Mouse (Mus musculus): ENCODE data around the gene Bbs9.

Bbs9 gene

DNA sequence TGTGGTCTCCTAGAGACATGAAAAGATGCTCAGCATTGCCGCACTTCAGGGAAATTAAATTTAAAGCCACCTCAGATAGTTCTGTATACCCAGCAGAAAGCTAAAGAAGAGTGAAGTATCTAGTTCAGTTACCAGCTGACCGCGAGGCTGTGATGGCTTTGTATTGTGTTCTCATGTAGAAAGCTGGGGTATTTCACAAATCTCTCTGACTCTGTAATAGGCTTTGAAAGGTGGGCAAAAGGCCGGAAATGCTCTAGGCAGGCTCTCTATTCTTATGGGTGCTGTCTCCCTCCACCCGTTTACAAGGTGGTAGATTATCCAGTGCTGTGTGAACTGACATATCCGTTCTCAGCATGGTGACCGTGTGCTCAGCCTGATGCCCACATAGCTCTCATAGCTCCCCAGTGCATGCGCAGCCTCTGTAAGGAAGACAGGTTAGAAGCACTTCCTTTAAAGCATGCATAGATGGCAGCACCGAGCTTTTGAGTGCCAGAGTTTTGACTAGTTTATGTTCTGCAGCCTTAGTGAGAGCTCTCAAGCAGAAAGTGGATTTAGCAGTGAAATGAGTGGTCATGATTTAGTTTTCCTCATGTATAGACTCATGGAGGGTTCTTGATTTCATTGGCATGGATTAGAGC is 57.4 kb downstream of the Bbs9 start:
- peak; percentile 42 for DNase-seq (ENCODE audit: low spot score)

DNA sequence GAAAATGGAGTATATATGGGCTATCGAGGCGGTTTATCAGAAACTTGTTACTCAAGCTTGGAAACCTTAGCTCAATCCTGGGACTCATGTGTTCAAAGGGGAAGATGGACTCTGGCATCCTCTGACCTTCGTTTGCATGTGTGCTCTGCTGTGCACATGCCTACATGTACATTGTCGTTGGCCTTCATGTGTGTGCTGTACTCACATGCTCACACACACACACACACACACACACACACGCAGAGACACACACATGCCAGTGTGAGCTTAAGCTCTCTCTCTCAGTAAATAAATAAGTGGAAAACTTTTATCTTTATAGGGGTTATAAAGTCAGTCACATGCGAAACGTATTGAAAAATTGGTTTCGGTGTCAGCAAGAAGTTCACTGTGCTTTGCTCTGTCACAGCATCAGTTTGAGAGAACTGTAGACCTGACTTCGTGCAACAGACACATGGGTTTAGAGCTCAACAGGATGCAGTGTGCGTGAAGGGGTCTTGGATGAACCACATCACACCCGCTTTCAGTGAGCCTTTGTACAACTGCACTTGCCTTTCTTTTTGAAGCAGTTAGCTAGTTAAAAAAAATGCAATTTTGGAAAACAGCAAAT is 62.4 kb downstream of the Bbs9 start:
- no peak for DNase-seq (ENCODE audit: low spot score)

DNA sequence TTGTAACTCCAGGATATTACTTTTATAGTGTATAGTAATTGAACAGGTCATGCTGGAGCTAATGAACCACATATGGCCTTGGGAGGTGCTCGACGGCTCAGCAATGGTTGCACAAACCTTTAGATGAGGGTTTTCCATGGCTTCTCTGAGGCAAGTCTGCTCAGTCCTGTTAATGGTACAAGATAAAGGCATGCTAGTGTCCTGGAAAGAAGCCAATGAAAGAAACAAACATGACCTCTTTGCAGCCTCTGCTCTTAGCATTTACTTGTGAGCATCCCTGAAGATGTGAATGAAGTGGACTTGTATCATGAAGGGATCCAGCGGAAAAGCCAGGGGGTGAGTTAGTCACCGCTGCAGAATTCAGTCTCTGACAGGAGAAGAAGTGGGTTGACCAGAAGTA is 64.0 kb downstream of the Bbs9 start:
- DNase-seq (ENCODE audit: low spot score) = no peak

DNA sequence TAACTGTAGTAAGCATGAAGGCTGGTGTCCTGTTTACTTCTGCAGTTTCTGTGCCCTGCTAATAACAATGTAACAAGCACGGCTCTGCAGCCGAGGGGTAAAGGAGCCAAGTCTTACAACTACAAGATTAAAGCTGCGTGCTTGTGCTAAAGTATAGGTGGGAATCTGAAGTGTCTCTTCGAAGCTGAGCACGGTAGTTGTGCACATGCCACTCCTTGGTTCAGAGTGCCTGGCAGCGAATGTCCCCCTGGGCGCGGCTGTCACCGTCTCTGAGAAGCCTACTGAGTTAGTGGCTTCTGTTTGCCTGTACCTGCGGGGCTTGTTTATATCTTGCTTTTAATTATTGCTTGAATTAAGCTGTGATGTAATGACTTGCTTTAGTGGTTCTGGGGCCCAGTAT is 65.6 kb downstream of the Bbs9 start:
- no peak for DNase-seq (ENCODE audit: low spot score)

DNA sequence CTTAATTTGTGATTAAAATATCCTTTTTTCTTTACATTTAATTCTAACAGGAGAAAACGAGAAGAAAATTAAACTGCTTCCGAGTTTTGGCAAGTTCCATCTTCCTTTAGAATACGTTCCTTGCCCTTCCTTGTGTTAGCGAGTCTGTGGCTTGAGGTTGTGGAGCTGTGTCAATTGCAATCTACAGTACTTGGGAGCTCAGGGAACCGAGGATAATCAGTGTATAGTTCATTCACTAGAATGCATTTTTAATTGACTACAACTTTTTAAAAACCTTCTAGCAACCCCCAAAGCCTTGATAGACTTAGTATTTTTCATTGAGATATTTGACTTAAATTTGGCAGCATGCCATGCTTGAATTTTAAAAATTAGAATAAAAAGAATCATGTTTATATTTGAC is 68.0 kb downstream of the Bbs9 start:
- DNase-seq (ENCODE audit: low spot score) = no peak

DNA sequence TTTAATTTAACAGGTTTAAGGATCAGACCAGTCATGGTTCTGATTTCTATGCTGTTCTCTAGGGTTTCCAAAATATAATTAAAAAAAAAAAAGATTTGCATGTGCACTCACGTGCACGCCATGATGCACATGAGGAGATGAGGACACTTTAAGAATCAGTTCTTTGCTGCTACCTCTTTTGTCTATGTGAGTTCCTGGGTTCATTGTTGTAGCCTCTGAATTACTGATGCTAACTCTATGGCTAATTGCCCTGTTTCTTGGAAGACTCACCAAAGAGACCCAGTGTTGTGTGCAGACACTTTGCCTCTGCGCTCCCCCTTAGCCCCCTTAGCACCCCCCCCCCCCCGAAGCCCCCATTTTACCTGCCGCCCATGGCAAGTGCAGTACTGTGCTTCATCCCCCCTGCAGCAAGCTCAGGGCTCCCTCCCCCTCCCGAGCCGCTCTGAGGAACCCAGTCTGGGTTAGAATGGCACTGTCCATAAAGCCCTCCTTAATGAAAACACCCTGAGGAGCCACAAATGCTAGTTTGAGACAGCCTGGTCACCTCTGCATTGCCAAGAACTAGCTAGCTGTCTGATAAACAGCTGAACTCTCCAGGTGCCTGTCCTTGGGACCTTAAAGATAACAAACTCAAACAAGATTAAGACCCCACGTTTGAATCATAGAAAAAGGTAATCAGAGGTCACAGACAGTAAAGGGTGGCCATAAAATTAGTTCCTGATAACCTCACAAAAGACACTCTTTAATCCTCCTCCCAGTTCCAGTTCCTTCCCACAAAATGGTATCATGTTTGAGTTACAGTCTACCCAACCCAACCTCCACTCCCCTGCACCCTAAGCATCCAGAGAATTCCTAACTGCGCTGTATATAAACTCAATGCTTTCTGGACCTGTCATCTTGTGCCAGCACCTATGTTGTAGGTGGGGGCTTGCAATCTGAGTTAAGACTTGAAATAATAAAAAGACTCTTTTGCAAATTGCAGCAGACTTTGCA is 69.1 kb downstream of the Bbs9 start:
- DNase-seq (ENCODE audit: low spot score) = no peak

DNA sequence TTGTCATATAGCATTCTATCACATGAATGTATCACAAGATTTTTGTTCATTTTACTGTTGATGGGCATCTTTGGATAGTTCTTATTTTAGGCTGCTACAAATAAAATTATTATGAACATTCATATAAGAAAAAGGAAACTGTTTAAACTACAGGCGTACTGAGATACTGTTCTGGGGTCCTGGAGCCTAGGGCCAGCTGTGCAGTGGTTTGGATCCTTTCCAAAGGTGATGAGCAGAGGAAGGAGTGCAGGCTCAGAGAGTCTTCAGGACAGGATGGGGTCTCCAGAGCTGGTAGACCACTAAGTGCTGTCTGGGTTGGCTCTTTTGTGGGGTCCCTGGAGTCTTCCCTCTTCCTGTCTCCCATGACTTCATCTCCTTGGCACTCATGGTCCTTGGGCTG is 75.8 kb downstream of the Bbs9 start:
- DNase-seq (ENCODE audit: low spot score) = no peak

DNA sequence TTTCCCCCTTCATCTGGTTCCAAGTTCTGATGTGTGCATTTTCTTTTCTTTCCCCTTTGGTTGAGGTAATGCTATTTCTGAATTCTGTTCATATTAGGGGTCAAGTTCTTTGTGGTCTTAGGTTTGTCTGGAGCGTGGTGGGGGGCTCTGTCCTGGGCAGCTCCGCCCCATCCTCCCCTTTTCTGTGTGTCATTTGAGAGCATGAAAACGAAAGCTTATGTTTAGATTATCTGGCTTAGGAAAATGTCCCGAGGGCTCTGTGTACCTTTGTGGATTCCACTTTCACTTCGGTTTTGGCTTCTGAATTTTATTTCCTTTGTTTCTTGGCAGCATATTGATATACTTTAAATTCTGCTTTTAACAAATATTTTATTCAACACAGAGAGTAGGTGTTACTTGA is 80.6 kb downstream of the Bbs9 start:
- DNase-seq (ENCODE audit: low spot score) = no peak

DNA sequence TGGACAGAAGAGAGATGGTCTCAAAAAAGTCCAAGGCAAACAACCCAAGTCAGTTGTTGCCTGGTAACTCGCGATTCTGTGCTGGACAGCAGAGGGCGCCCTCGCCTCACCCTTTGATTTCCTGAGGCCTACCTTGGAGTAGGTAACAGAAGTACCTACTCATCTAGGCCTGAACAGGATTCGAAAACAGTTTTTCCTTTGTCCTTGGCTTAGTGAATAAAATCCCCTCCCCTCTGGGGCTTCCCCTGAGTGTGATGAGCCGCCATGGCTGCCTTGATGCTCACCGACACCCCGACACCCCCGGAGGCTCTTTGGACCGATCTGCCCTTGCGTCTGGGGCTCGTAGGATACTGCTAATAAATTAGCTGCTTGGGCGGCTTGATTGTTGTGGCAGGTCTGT is 82.0 kb downstream of the Bbs9 start:
- peak; percentile 48 for DNase-seq (ENCODE audit: low spot score)

DNA sequence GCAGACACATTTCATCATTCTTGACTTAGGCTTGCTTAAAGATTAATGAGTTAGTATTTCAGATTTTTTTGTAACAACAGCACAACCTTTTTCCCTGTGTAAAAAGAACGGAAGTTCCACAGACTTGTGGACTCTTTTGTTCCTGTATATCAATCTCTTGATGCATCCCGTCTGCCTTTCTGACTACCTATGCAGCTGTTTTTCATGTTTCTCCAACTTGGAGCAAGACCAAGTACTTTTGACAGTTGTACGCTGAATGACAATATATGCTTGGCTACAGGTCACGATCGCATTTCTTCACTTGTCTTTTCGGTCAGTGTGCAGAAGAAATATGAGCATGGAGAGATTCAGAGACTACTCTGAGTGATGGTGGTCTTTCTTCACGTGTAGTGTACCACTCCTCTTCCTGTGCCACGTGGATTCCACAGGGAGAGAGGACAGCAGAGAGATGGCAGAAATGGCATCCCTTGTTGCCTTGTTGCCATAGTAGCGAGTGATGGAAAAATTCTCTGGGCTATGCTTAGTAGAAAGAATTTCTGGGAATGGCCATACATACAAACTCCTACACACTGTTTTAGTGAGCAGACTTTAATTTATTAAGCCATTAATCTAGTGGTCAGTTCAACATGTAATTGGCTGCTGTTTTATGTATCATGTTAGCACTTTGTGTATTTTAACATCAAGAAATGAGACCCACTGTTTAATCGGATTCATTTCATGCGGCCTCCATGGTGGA is 88.3 kb downstream of the Bbs9 start:
- no peak for DNase-seq (ENCODE audit: low spot score)

DNA sequence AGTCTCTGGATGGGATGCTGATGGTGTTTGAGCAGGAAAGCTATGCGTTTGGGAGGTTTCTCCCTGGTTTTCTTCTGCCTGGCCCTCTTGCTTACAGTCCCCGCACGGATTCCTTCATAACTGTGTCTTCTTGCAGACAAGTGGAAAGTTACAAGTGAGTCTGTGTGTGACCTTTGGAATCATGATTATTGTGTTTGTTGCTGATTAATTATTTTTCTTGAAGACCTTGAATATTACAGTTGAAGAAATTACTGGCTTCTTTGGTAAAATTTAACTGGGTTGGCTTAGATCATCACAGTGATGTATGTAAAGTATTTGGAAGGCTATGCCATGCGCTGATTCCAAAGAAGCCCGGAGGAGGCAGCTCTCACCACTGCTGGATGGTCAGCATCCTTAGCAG is 92.2 kb downstream of the Bbs9 start:
- DNase-seq (ENCODE audit: low spot score) = no peak

DNA sequence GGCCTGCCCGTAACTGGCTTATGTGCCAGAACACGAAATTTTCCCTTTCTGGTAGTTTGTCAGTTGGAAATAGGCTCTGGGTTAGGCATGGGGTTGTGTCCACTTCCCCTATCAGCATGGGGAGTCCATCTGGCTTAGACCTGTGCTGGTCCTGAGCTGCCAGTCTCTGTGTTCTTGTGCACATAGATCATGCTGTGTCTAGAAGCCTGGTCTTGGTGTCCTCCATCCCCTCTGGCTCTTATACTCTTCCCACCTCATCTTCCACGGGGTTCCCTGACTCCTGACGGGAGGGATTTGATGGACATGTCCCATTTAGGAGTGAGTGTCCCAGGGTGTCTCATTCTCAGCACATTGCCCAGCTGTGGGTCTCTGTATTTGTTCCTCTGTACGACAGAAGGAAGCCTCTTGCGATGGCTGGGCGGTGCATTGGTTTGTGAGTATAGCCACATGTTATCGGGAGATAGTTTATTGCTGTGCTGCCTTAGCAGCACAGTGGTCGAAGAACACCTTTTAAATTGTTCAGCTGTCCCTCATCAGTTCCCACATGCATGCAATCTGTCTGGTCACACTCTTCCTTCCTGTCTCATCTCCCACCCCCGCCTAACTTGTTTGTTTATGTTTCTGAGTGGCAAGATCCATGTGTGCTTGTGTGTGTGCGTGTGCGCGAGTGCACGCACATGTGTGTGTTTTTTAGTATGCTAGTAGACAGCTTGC is 101.1 kb downstream of the Bbs9 start:
- no peak for DNase-seq (ENCODE audit: low spot score)

DNA sequence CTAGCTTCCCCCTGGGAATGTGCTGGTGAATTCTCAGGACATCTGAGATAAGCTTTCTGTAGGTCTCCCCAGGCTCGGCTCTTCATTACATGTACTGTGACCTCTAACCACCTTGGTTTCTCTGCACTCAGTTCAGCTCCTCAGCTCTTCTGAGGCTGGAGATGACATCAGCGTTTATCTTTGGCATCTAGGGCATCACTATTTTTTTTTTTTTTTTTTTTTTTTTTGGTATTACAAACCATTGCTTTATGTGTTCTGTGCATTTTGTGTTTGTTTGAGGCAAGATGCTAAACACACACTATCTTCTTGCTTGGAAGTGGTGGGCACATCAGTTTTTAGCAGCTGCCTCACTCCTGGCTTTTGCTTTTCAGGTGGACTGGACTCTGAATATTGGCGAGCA is 102.8 kb downstream of the Bbs9 start:
- no peak for DNase-seq (ENCODE audit: low spot score)

DNA sequence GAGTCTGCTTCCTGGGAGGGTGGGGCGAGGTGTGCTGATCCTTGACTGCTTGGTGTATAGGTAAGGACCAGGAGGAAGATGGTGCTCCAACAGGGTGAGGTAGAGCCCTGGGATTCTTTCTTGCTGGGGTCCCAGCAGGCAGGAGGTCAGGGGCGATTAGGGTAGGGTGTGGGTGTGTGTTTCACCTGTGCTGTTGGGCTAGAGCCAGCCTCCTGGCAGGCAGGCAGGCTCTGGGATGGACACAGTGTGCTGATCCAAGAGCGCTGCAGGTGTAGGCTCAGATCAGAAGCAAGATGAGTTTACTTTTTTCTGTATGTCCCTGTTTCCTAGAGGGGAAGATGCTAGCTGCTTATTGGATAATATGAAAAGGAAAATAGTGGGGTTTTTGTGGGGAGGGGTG is 108.7 kb downstream of the Bbs9 start:
- DNase-seq (ENCODE audit: low spot score) = no peak

DNA sequence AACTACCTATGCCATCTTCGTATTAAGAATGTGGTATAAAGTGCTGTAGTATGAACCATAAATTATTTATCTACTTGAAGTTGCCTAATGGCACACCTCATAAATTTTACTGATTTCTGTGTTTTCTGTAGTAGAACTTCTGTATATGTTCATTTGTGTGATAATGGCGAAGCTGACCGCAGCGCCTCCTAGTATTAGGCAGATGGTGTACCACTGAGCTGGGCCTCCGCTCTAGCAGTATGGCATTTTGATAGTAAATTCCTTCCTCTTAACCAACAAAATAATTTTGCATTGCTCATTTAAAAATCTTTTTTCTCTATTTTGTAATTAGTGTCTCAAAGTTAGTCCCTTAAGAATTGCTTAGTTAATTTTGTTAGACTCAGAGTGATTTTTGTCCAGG is 117.5 kb downstream of the Bbs9 start:
- DNase-seq (ENCODE audit: low spot score) = no peak

DNA sequence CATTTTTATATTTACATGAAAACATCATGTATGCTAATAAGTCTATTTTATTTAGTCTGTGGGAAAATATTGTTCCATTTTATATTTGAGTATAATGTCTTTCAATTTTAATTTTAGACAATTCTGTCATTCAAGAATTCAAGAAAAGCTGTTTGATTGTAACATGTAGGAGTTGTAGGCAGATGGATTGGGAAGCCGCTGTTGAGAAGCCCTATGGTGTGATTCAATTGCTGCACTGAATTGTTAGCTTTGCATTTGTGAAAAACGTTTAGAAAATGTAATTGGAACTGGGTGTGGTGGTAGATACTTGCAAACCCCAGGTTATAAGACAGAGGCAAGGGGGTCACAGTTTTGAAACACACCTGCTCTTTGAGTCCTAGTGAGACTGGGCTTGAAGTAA is 121.1 kb downstream of the Bbs9 start:
- DNase-seq (ENCODE audit: low spot score) = no peak

DNA sequence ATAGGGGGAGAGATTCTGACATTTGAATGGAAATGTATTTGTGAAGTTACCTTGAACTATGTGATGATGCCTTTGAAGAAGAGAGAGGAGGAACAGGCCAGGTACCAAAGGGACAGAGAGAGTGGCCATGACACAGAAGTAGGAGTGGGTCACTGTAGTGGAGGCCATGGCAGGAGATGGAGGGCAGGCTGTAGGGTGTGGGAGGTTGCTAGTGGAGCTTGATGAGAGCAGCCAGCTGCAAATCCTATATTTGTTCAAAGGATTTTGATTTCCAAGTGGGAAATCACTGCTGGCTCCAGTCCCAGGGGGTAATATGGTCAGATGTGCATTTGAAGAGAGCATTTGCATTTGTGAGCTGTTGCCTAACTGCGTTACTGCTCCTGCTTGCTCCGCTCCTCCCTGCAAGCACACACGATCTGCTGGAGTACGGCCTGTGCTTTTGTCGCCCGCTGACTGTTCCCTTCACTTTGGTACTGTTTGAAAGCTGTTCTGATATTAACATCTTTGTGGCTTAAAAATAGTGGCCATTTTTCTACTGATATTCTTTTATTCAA is 137.8 kb downstream of the Bbs9 start:
- no peak for DNase-seq (ENCODE audit: low spot score)

DNA sequence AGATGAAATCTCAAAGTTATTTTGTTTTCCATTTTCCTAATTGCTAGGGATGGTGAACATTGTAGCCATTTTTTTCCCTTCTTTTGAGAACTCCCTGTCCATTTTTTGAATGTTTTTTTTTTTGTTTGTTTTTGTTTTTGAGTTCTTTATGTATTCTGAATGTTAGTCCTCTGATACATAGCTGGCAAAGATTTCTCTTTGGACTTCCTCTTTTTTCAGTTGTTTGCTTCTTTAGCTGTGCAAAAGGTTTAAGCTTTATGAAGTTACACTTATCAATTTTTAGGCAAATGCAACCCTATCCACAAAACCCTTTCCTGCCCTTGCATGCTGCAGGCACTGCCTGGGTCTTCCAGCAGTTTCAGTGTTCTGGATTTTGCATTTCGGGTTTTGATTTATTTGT is 143.7 kb downstream of the Bbs9 start:
- no peak for DNase-seq (ENCODE audit: low spot score)

DNA sequence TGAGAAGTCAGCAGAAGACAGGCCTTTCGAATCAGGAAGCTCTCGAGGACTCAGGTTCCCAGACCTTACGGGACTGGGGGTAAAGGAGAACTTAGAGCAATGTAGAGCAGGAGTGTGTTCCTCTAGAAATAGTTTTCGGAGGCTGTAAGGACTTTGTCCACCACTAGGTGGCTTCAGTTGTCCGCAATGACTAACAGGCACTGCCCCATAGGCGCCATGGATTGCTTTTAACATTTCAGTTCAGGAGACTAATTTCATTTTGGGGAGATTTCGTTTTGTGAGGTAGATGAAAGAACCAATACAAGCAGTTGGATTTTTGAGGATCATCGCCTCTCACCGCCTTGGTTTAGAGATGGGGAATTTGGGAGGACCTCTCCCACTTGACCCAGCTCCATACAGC is 149.5 kb downstream of the Bbs9 start:
- DNase-seq (ENCODE audit: low spot score) = no peak

DNA sequence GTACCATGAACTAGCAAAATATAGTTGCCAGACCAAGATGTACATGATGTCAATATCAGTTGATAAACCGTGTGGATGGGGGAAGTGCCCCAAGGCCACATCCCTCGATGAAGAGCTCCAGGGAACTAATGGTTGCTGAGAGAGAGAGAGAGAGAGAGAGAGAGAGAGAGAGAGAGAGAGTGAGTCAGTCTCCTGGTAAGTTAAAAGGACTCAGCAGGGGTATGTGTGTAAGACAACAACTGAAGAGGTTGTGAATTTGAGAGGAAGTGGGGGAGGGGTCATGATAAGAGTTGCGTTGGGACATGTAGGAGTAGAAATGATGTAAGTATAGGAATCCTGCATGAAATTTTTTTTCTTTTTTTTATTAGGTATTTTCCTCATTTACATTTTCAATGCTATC is 150.5 kb downstream of the Bbs9 start:
- DNase-seq (ENCODE audit: low spot score) = no peak

DNA sequence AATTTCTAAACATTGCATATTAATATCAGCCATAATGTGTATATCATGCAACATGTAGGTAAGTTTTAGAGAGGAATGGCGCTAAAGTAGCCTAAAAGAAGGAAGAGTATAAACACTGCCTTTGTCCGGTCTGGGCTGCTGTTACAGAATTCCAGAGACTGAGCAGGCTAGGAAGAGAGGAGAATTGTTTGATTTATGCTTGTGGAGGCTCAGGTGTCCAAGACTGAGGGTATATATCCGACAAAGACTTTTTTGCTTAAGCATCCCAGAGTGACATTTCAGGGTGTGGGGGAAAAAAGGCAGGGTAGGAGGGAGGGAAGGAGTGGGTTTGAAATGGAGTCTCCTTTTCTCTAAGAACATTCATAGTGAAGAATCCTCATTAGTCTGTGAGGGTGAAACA is 152.4 kb downstream of the Bbs9 start:
- no peak for DNase-seq (ENCODE audit: low spot score)
